Mouse (Mus musculus) urinary bladder, postnatal 14 days (tissue): ENCODE data around the gene Tmem62.
"Not testable (repeated sequence)": the region's sequence is repeated elsewhere in the genome, so short reads cannot be mapped to it uniquely, and the experiment has no call there.

Source experiments
- DNase-seq: peaks from one replicate; pipeline ENCODE4 v3.0.0; 2021; ENCODE audit warnings: low spot score

Tmem62 gene

GRCm38 (mm10) chr2:120976990-120977925 lies at the start of gene Tmem62:
Tmem62 (plus strand) TSS chr2:120977017.
- DNase-seq, result peak; percentile 67

DNA sequence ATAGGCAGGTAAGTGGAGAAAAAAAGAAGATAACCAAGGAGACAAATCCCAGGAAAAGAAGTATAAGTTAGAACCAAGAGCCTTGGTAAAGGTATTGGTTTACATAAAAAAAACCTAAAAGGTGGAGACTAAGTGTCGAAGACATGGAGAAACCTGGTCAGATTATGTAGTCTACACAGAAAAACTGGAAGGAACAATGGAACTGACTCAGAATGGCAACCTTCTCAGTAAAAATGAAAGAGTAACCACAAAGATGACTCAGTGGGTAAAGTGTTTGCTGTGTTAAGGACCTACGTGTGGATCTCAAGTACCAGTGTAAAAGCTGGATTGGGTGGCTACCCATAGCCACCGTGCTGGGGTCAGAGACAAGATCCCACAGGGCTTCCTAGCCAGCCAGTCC lies 43.8 kb upstream of the Tmem62 start:
- DNase-seq, result no peak

DNA sequence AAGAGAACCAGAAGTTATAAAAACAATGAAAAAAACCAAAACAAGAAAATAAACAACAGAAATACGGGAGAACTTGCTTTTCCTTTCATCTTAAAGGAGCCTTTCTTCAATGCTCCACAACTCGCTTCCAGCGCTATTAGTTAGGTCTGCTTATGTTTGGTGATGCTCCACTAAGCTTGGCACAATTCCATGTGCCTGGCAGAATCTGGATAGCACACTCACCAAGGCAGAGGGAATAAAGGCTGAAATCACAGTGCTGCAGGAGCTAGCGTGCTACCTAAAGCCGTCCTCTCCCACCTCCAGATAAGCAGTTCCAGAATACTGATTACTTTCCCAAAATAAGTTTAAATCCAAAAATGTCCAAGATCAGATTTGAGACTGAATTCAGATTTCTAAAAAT lies 25.6 kb upstream of the Tmem62 start:
- no peak for DNase-seq

- no peak for DNase-seq
Observed at GRCm38 (mm10) chr2:120952176-120952938, 24.5 kb upstream of the Tmem62 start.

GRCm38 (mm10) chr2:120959363-120959762 lies 17.5 kb upstream of the Tmem62 start:
- no peak for DNase-seq

DNA sequence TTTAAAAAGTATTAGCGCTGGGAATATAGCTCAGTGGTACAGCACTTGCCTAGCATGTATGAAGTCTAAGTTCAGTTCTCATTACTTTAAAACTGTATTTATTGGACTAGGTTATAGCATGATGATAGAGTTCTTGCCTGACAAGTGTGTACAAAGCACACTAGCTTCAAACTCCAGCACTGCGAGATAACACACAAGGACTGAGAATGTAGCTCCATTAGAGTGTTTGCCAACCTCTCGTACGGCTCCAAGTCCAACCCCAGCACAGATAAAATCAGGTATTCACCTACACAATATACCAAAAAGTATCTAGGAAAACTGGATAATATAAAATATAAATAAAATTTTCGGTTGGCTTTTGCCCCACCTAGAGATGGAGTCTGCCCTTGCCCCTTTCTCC lies 17.0 kb upstream of the Tmem62 start:
- DNase-seq, result no peak

- DNase-seq, result no peak
Observed at GRCm38 (mm10) chr2:120960261-120960660, 16.6 kb upstream of the Tmem62 start.

DNA sequence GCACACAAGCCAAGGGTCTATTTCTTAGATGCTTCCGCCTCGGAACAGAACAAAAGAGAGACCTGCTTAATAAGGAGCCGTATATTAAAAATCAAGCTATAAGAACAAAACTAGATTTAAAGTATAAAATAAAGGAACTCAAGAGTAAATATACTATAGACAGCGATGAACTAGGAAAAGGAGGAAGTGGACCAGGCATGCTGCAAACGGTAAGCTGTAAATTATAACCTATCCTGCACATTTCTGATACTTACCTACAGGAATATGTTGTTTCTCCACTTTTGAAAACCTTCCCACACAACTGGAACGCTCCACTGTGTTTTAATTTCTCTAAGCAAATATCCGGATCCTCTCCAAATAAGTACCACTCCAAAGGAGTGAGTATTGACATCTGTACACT lies 13.7 kb upstream of the Tmem62 start:
- no peak for DNase-seq

GRCm38 (mm10) chr2:120965486-120965885 lies 11.3 kb upstream of the Tmem62 start:
- DNase-seq, result no peak

DNA sequence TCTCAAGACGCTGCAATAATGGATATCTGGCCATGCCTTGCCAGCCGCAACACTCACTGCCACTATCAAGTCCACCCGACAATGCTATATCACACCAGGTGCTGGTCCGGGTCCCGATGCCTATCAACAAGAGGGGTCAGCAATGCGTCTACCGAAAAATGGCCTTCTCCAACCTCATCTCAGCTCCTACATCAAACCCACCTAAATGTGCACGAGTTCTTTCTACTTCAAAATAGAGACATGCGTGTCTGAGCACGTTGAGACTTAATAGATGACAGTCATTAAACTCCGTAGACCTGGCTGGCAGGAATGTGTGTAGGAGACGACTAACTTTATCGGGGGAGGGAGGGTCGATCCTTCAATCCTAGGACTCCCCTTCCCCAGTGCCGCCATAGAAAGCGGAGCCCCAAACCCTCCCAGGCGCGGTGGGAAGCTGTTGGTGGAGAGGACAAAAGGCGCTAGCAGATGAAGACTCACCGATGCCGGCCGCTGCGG lies 6.7 kb upstream of the Tmem62 start:
- DNase-seq, result no peak

DNA sequence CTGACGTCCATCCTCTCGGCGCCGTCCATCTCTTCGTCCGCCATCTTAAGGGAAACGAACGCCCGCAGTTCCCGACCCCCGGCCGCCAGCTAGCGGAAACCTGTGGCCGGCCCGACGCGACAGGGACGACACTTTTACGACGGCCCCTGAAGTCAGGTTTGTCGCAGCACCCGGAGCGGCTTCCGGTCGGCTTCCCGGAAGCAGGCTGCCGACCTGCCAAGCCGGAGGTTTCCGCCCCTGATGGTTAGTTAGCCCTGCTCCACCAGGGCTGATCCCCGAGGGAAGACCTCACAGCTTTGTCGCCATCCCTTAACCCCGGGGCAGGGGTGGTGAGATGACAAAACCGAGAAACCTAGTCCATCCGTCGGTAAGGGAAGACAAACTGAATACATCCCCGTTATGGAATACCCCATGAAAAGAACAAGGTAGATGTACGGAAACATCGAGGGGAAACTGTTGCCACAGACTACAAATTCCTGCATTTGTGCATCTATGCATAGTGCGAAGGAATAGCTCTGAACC lies 6.2 kb upstream of the Tmem62 start, which contains the start of gene Ubr1:
Ubr1 (minus strand) TSS at position 157 of the 522 bp plus-strand sequence.
- peak; percentile 83 for DNase-seq

GRCm38 (mm10) chr2:120971766-120972165 lies 5.1 kb upstream of the Tmem62 start:
- DNase-seq, result no peak

- DNase-seq, result not testable (repeated sequence)
Observed at GRCm38 (mm10) chr2:120972257-120972656, 4.6 kb upstream of the Tmem62 start.

DNA sequence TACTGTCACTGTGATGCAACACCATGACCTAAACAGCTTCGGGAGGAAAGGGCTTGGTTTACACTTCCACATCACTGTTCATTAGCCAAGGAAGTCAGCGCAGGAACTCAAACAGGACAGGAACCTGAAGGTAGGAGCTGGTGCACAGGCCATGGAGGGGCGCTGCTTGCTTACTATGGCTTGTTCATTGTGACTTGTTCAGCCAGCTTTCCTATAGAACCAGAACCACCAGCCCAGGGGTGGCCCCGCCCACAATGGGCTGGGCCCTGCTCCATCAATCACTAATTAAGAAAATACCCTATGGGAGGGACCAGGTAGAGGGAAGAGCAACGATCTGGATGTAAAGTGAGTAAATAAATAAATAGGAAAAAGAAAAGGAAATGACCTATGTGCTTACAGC lies 3.9 kb upstream of the Tmem62 start:
- DNase-seq, result peak; percentile 18

- DNase-seq, result no peak
Observed at GRCm38 (mm10) chr2:120976308-120976707, 509 bp upstream of the Tmem62 start.

DNA sequence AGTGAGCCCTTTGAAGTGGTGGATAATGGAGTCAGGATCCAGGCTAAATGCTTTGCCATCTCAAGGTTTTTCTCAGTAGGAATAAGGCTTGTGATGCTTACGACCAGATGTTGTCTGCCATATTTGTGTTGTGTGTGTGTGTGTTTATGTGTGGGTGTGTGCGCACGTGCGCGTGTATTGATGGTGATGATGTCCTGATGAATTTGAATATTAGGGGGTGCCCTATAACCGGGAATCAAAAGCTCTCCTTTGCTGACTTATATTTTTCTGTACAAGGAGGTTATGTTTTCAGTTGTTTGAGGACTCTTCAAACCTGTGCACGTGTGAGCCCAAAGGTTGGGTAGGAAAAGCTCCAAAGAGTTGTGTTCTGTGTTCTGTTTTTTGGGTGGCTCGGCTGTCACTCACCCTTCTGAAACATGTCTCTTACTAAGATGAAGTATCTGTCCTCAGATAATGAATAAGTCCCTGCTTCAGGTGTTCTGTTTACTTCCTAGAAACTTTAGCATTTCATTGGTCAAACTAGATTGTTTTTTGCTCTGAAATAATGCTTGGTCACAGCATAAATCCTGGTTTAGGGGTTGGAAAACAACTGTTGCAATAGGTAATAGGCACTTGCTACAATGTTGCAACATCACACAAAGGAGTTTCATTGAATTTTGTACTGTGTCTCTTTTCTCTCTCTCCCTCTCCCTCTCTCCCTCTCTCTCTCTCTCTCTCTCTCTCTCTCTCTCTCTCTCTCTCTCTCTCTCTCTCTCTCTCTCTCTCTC lies 1.3 kb downstream of the Tmem62 start:
- no peak for DNase-seq

DNA sequence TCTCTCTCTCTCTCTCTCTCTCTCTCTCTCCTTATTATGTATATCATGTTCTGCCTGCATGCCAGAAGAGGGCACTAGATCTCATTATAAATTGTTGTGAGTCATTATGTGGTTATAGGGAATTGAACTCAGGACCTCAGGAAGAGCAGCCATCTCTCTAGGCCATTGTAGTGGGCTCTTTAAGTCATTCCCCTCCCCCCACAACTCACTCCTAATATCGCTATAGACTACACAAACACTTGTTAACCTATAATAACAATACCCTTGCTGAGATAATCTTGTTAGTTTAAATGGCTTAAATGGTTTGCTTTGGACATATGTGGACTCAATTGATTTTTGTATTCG lies 1.8 kb downstream of the Tmem62 start:
- no peak for DNase-seq

GRCm38 (mm10) chr2:120979819-120980218 lies 3.0 kb downstream of the Tmem62 start:
- no peak for DNase-seq

- DNase-seq, result no peak
Observed at GRCm38 (mm10) chr2:120980861-120981260, 4.0 kb downstream of the Tmem62 start.

DNA sequence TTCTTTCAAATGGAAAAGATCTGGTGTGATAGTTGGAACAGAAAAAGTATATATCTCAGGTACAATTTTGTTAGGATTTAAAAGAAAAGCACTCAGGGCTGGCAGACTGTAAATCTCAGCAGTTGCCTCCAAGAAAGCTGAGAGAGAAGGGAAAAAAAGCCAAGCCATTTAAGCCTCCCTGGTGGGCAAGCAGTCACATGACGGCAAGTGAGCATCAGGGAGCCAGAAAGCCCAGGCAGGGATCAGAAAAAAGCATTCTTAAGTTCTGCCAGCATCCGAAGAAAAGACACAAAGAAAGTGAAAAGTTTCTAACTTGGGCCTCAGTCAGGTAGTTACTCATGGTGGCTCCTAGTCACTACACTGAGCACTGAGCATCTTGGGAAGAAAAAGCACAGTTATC lies 6.8 kb downstream of the Tmem62 start:
- DNase-seq, result no peak

DNA sequence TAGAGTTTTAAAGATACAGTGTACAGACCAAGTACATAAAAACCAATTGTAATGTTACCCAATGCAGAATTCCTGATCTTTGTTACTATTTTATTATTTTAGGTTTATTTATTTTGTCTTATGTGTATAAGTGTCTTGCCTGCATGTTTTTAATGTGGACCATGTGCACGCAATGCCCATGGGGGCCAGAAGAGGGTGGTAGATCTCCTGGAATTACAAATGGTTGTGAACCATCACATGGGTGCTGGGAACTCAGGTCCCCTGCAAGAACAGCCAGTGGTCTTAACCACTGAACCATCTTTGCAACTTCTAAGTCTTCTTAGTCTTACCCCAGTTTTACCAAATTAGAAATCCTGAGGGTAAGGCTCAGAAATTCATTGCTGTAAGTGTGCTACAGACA lies 8.4 kb downstream of the Tmem62 start:
- DNase-seq, result no peak

- DNase-seq, result no peak
Observed at GRCm38 (mm10) chr2:120991196-120991595, 14.4 kb downstream of the Tmem62 start.
